Mouse (Mus musculus) gastrocnemius, postnatal 25 days (tissue): Measurements from ENCODE around the gene Rab40c. TPM values are rescaled to one million over a fixed set of nuclear protein-coding genes. Genes with fewer than 3 reads are reported as not detected.

Experiments used
- DNase-seq: peaks from one replicate; pipeline ENCODE4 v3.0.0; 2022
- long read RNA-seq, 2 experiments: library from polyadenylated mRNA; stranded (forward); transcript quantifications; one replicate each; pipeline ENCODE4 v2.0.0; 2021
- total RNA-seq, 2 experiments: library from RNA; stranded (reverse); gene quantifications; 1 replicate in 1 of 2; 2 replicates in 1 of 2; pipeline ENCODE4 v1.2.3; 2021

Gene Rab40c
- 10 to 100 TPM in 1 of 2 experiments, 1 to 10 TPM in 1; 8.7 to 11.0 TPM for total RNA-seq
- long read RNA-seq, experiment 1, partial matches to known transcripts: 2 of 11 reads
- long read RNA-seq, experiment 1, other reads (novel, unspliced or antisense): 7 of 11 reads
- long read RNA-seq, experiment 2, partial matches to known transcripts: 1 of 8 reads
- long read RNA-seq, experiment 2, other reads (novel, unspliced or antisense): 2 of 8 reads

- no peak for DNase-seq
Measured at GRCm38 (mm10) chr17:25919144-25919785, at the start of gene Rab40c. TSS of gene Rab40c (minus strand) at chr17:25919727.

GRCm38 (mm10) chr17:25968176-25968575, 48.6 kb upstream of the Rab40c start:
- DNase-seq: no peak

- no peak for DNase-seq
Measured at GRCm38 (mm10) chr17:25967652-25968051, 48.1 kb upstream of the Rab40c start.

- no peak for DNase-seq
Measured at GRCm38 (mm10) chr17:25964271-25964670, 44.7 kb upstream of the Rab40c start.

- no peak for DNase-seq
Measured at GRCm38 (mm10) chr17:25962413-25962905, 42.9 kb upstream of the Rab40c start.

- no peak for DNase-seq
Measured at GRCm38 (mm10) chr17:25961566-25961965, 42.0 kb upstream of the Rab40c start.

GRCm38 (mm10) chr17:25959630-25960467, 40.3 kb upstream of the Rab40c start:
- no peak for DNase-seq

GRCm38 (mm10) chr17:25958771-25959494, 39.4 kb upstream of the Rab40c start:
- no peak for DNase-seq

- DNase-seq: no peak
Measured at GRCm38 (mm10) chr17:25957586-25958051, 38.1 kb upstream of the Rab40c start.

GRCm38 (mm10) chr17:25956631-25957030, 37.1 kb upstream of the Rab40c start:
- no peak for DNase-seq

GRCm38 (mm10) chr17:25956201-25956600, 36.7 kb upstream of the Rab40c start:
- DNase-seq: no peak

GRCm38 (mm10) chr17:25955736-25956135, 36.2 kb upstream of the Rab40c start:
- DNase-seq: no peak

GRCm38 (mm10) chr17:25954671-25955070, 35.1 kb upstream of the Rab40c start:
- no peak for DNase-seq

GRCm38 (mm10) chr17:25953161-25953560, 33.6 kb upstream of the Rab40c start:
- no peak for DNase-seq

- DNase-seq: no peak
Measured at GRCm38 (mm10) chr17:25951803-25952623, 32.5 kb upstream of the Rab40c start, which contains the start of gene A930017K11Rik. TSS of gene A930017K11Rik (minus strand) at chr17:25952565.

- DNase-seq: no peak
Measured at GRCm38 (mm10) chr17:25951225-25951802, 31.8 kb upstream of the Rab40c start.

GRCm38 (mm10) chr17:25950706-25951105, 31.2 kb upstream of the Rab40c start:
- no peak for DNase-seq

- DNase-seq: no peak
Measured at GRCm38 (mm10) chr17:25949981-25950380, 30.5 kb upstream of the Rab40c start.

GRCm38 (mm10) chr17:25948051-25948450, 28.5 kb upstream of the Rab40c start:
- DNase-seq: no peak

GRCm38 (mm10) chr17:25947576-25947975, 28.0 kb upstream of the Rab40c start:
- no peak for DNase-seq

- DNase-seq: no peak
Measured at GRCm38 (mm10) chr17:25946891-25947290, 27.4 kb upstream of the Rab40c start.
